Mouse (Mus musculus): ENCODE data around the gene Trim33. TPM values are rescaled to one million over a fixed set of nuclear protein-coding genes. Genes with fewer than 3 reads are reported as not detected.

Gene Trim33
- polyA plus RNA-seq, 1 experiment from 2014 or later: 15.8 TPM

DNA sequence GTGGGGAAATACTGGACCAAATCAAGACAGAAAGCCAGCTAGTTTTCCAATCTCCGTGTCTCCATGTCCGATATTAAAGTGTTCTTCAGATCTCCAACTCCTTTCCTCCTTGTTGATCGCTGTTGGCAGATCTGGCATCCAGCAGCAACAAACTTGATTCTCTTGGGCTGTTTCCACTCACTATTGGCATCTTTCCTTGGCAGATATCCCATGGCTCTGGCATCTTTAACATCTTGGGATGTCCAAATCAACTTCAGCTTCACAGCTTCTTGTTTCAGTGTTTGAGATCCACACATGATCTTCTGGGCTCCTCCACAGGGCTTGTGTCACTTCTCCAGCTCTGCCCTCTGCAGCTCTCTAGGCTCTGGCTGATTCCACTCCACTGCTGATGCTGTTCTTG is 89.6 kb downstream of the Trim33 start:
- 78% methylated on average over 3 of the region's 3 CpGs for WGBS (ENCODE audit: insufficient replicate concordance)
- H3K9ac ChIP-seq (ENCODE audit: low read depth, low read length): no peak overlapping the region
- H3K27me3 ChIP-seq (ENCODE audit: control insufficient read depth, insufficient read depth, low read length): no peaks in the 10 kb centered on the region
- H3K27ac ChIP-seq (ENCODE audit: low read depth, low read length): no peak overlapping the region
- H3K4me3 ChIP-seq (ENCODE audit: low read depth, low read length): no peak overlapping the region
- no peaks in the 10 kb centered on the region for H3K9me3 ChIP-seq (replicated peaks; ENCODE audit: control insufficient read depth, low read length)
- H3K36me3 ChIP-seq (ENCODE audit: control insufficient read depth, insufficient read depth, low read length): no peaks in the 10 kb centered on the region
- no peaks in the 10 kb centered on the region for H3K4me1 ChIP-seq (ENCODE audit: control insufficient read depth, insufficient read depth, low read length)
- H3K4me2 ChIP-seq: no peak overlapping the region
- ATAC-seq (replicated peaks; ENCODE audit: insufficient number of reproducible peaks, low FRiP score, low TSS enrichment): no peak

DNA sequence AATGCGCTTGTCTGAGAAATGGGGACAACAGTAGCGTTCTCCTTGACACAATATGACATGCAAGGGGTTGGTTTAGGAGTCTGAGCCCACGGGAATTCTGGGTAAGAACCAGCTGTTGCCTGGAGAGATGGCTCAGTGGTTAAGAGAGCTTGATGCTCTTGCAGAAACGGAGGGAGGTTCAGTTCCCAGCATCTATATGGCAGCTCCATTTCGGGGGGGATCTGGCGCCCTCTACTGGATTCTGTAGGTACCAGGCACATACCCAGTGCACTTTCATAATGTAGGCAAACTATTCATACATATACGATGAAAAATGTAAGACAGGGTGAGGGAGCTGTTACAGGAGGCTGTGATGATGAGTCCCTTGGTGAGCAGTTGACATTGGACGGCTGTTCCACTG is 94.9 kb downstream of the Trim33 start:
- Histone ChIP-seq H3K27ac (ENCODE audit: low read depth, low read length) (no peak overlapping the region), H3K27me3 (ENCODE audit: control insufficient read depth, insufficient read depth, low read length) (no peaks in the 10 kb centered on the region), H3K9me3 (replicated peaks; ENCODE audit: control insufficient read depth, low read length) (no peaks in the 10 kb centered on the region), H3K36me3 (ENCODE audit: control insufficient read depth, insufficient read depth, low read length) (no peaks in the 10 kb centered on the region), H3K4me2 (no peak overlapping the region), H3K4me1 (ENCODE audit: control insufficient read depth, insufficient read depth, low read length) (no peaks in the 10 kb centered on the region; the same call in 1 of the 2 replicates), H3K4me3 (ENCODE audit: low read depth, low read length) (no peak overlapping the region), H3K9ac (ENCODE audit: low read depth, low read length) (no peak overlapping the region)
- ATAC-seq (replicated peaks; ENCODE audit: insufficient number of reproducible peaks, low FRiP score, low TSS enrichment): no peak
- WGBS (ENCODE audit: insufficient replicate concordance): 30% methylated on average over 8 of the region's 8 CpGs

DNA sequence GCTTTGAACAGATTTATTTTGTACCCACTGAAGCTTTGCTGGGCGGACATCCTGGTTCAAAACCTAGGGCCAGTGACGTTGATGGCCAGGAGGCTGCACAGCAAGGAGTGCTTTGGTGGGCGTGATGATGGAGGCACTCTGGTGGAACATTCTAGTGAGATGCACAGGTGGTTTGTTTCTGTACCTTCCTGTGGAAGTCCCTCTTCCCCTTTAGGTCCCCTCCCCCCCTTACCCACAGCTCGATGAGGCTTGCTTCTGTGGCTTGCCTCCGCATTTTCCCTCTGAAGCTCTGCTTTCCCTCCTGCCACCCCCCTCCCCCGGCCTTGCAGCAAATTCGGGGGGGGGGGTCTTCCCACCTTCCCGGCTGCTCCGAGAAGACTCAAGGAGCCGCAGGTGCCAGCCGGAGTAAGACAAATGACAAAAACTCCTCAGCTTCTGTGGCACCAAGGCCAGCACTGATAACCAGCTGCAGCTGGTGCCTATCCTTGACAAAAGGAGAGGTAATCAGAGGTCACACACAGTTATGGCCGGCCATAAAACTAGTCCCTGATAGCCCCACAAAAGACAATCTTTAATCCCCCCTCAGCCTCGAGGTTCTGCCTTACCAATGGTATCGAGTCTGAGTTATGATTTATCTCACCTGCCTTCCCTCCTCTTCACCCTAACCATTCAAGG is 96.2 kb downstream of the Trim33 start:
- no peaks in the 10 kb centered on the region for H3K9me3 ChIP-seq (replicated peaks; ENCODE audit: control insufficient read depth, low read length)
- no peak for ATAC-seq (replicated peaks; ENCODE audit: insufficient number of reproducible peaks, low FRiP score, low TSS enrichment)
- WGBS (ENCODE audit: insufficient replicate concordance): 46% methylated on average over 14 of the region's 14 CpGs

GRCm38 (mm10) chr3:103378018-103378417 is 98.9 kb downstream of the Trim33 start:
- Histone ChIP-seq H3K27me3 (ENCODE audit: control insufficient read depth, insufficient read depth, low read length) (no peaks in the 10 kb centered on the region), H3K36me3 (ENCODE audit: control insufficient read depth, insufficient read depth, low read length) (no peaks in the 10 kb centered on the region; the same call in 1 of the 2 replicates), H3K27ac (ENCODE audit: low read depth, low read length) (no peak overlapping the region), H3K4me2 (no peak overlapping the region), H3K4me3 (ENCODE audit: low read depth, low read length) (no peak overlapping the region), H3K9ac (ENCODE audit: low read depth, low read length) (no peak overlapping the region), H3K9me3 (replicated peaks; ENCODE audit: control insufficient read depth, low read length) (no peaks in the 10 kb centered on the region), H3K4me1 (ENCODE audit: control insufficient read depth, insufficient read depth, low read length) (no peaks in the 10 kb centered on the region; the same call in 1 of the 2 replicates)
- ATAC-seq (replicated peaks; ENCODE audit: insufficient number of reproducible peaks, low FRiP score, low TSS enrichment): no peak

More for the DNA sequence above, 96.2 kb downstream of the Trim33 start:
- Histone ChIP-seq H3K4me2 (no peak overlapping the region), H3K4me1 (ENCODE audit: control insufficient read depth, insufficient read depth, low read length) (no peaks in the 10 kb centered on the region; the same call in 1 of the 2 replicates), H3K27me3 (ENCODE audit: control insufficient read depth, insufficient read depth, low read length) (no peaks in the 10 kb centered on the region), H3K27ac (ENCODE audit: low read depth, low read length) (no peak overlapping the region), H3K4me3 (ENCODE audit: low read depth, low read length) (no peak overlapping the region), H3K9ac (ENCODE audit: low read depth, low read length) (no peak overlapping the region), H3K36me3 (ENCODE audit: control insufficient read depth, insufficient read depth, low read length) (no peaks in the 10 kb centered on the region)

- Histone ChIP-seq H3K27me3 (ENCODE audit: control insufficient read depth, insufficient read depth, low read length) (no peaks in the 10 kb centered on the region), H3K4me3 (ENCODE audit: low read depth, low read length) (no peak overlapping the region), H3K27ac (ENCODE audit: low read depth, low read length) (no peak overlapping the region), H3K36me3 (ENCODE audit: control insufficient read depth, insufficient read depth, low read length) (no peaks in the 10 kb centered on the region; the same call in 1 of the 2 replicates), H3K9ac (ENCODE audit: low read depth, low read length) (no peak overlapping the region), H3K9me3 (replicated peaks; ENCODE audit: control insufficient read depth, low read length) (no peaks in the 10 kb centered on the region), H3K4me1 (ENCODE audit: control insufficient read depth, insufficient read depth, low read length) (peaks cover 3% of the 10 kb centered on the region; the same call in 1 of the 2 replicates), H3K4me2 (no peak overlapping the region)
- no peak for ATAC-seq (replicated peaks; ENCODE audit: insufficient number of reproducible peaks, low FRiP score, low TSS enrichment)
- 70% methylated on average over 3 of the region's 3 CpGs for WGBS (ENCODE audit: insufficient replicate concordance)
Observed at GRCm38 (mm10) chr3:103379371-103379770, 100.3 kb downstream of the Trim33 start.

DNA sequence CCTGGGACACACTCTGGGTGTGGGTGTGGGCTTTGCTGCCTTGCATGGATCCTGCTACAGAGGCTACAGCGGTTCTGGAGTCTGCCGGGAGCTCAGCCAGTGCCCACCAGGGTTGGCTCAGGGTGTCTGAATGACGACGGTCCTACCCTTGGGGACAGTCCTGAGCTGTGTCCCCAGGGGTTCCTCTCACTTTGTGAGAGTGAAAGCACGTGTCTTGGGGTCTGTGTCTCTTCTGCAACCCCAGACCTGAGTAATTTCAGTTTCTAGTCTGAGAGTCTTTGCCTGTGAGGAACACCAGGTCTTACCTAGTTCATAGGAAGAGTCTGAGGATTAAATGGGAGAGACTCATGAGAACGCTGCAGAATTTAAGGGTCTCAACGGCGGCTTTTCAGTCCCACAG is 101.7 kb downstream of the Trim33 start:
- no peak overlapping the region for H3K4me3 ChIP-seq (ENCODE audit: low read depth, low read length)
- H3K9ac ChIP-seq (ENCODE audit: low read depth, low read length): no peak overlapping the region
- WGBS (ENCODE audit: insufficient replicate concordance): 80% methylated on average over 8 of the region's 8 CpGs
- no peaks in the 10 kb centered on the region; the same call in 1 of the 2 replicates for H3K36me3 ChIP-seq (ENCODE audit: control insufficient read depth, insufficient read depth, low read length)
- no peak overlapping the region for H3K27ac ChIP-seq (ENCODE audit: low read depth, low read length)
- no peak overlapping the region for H3K4me2 ChIP-seq
- H3K27me3 ChIP-seq (ENCODE audit: control insufficient read depth, insufficient read depth, low read length): no peaks in the 10 kb centered on the region
- H3K4me1 ChIP-seq (ENCODE audit: control insufficient read depth, insufficient read depth, low read length): peaks cover 3% of the 10 kb centered on the region; the same call in 1 of the 2 replicates
- ATAC-seq (replicated peaks; ENCODE audit: insufficient number of reproducible peaks, low FRiP score, low TSS enrichment): no peak
- no peaks in the 10 kb centered on the region for H3K9me3 ChIP-seq (replicated peaks; ENCODE audit: control insufficient read depth, low read length)

DNA sequence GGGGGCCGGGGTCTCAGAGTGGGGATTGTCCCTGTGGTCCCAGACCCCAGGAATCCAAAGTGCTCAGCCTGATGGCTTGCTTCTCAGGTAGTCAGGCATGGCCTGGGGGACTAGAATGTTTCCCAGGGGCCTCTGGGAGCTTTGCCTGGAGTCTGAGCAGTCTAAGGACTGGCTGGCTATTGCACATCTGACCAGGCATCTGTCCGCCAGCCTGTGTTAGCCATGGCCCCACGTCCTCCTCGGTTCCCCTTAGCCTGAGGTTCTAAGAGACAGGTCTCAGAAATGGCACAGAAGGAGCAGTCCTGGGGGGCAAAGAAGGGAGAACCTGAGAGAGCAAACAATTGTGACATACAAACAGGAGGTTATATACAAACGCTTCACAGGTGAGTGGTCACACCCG is 102.3 kb downstream of the Trim33 start:
- no peaks in the 10 kb centered on the region for H3K9me3 ChIP-seq (replicated peaks; ENCODE audit: control insufficient read depth, low read length)
- H3K27me3 ChIP-seq (ENCODE audit: control insufficient read depth, insufficient read depth, low read length): no peaks in the 10 kb centered on the region
- 87% methylated on average over 6 of the region's 6 CpGs for WGBS (ENCODE audit: insufficient replicate concordance)
- ATAC-seq (replicated peaks; ENCODE audit: insufficient number of reproducible peaks, low FRiP score, low TSS enrichment): no peak
- H3K4me1 ChIP-seq (ENCODE audit: control insufficient read depth, insufficient read depth, low read length): peaks cover 3% of the 10 kb centered on the region; the same call in 1 of the 2 replicates
- H3K9ac ChIP-seq (ENCODE audit: low read depth, low read length): no peak overlapping the region
- H3K36me3 ChIP-seq (ENCODE audit: control insufficient read depth, insufficient read depth, low read length): no peaks in the 10 kb centered on the region; the same call in 1 of the 2 replicates
- no peak overlapping the region for H3K4me3 ChIP-seq (ENCODE audit: low read depth, low read length)
- H3K4me2 ChIP-seq: no peak overlapping the region
- H3K27ac ChIP-seq (ENCODE audit: low read depth, low read length): no peak overlapping the region

GRCm38 (mm10) chr3:103382872-103383567 is 103.9 kb downstream of the Trim33 start:
- no peak overlapping the region for H3K27ac ChIP-seq (ENCODE audit: low read depth, low read length)
- H3K36me3 ChIP-seq (ENCODE audit: control insufficient read depth, insufficient read depth, low read length): no peaks in the 10 kb centered on the region; the same call in 1 of the 2 replicates
- H3K4me1 ChIP-seq (ENCODE audit: control insufficient read depth, insufficient read depth, low read length): 0 out of 2 replicates have a peak, but pooled peaks cover 3% of the 10 kb centered on the region
- WGBS (ENCODE audit: insufficient replicate concordance): 21% methylated on average over 17 of the region's 17 CpGs
- H3K9ac ChIP-seq (ENCODE audit: low read depth, low read length): no peak overlapping the region
- no peak for ATAC-seq (replicated peaks; ENCODE audit: insufficient number of reproducible peaks, low FRiP score, low TSS enrichment)
- H3K4me2 ChIP-seq: peak overlapping the region; percentile 42; the same call in 1 of the 2 replicates
- H3K4me3 ChIP-seq (ENCODE audit: low read depth, low read length): no peak overlapping the region
- H3K9me3 ChIP-seq (replicated peaks; ENCODE audit: control insufficient read depth, low read length): no peaks in the 10 kb centered on the region
- no peaks in the 10 kb centered on the region for H3K27me3 ChIP-seq (ENCODE audit: control insufficient read depth, insufficient read depth, low read length)

All from heart, embryonic 11.5 days (tissue).